Mouse (Mus musculus): ENCODE data around the gene Eps15l1.

DNA sequence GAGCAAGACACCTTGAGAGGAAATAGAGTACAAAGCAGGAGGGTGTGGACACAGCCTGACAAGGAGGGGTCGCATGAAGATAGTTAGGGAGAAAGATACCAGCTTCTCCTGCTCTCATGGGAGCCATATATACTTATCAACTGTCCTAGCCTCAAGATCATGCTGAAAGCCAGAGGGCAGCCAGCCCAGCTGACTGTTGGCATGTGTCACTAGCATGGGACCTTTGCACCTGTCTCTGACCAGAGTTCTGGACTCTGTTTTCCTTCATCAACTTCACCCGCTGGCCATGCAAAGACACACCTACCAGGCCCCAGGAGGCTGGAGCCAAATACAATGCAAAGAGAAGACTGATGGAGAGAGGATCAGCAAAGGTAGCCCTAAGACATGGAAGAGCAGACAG, 48.0 kb upstream of the Eps15l1 start:
- TF ChIP-seq GATA1 (IDR thresholded peaks at IDR 0.05; ENCODE audit: low read length) (no peak), TAL1 (IDR thresholded peaks at IDR 0.05; ENCODE audit: low read length) (no peak)

All from erythroblast, embryonic 14.5 days (primary cell).